Mouse (Mus musculus): ENCODE measurements at regions not wholly inside any gene's neighbourhood (a gene's known extent, or its start where the extent isn't known, plus 50 kb on each side); places are given as distances from the start of the nearest gene placed in this dataset.

GRCm38 (mm10) chr10:98485751-98486681, 428.2 kb upstream of the Atp2b1 start:
- no peak for DNase-seq

- peak; percentile 79 to 84 for DNase-seq
Observed at GRCm38 (mm10) chr10:98494354-98494753, 419.9 kb upstream of the Atp2b1 start.

GRCm38 (mm10) chr10:98496254-98496653, 418.0 kb upstream of the Atp2b1 start:
- no peak for DNase-seq

GRCm38 (mm10) chr10:98500315-98500714, 413.9 kb upstream of the Atp2b1 start:
- no peak for DNase-seq

- DNase-seq, result no peak
Observed at GRCm38 (mm10) chr10:98501566-98501965, 412.6 kb upstream of the Atp2b1 start.

GRCm38 (mm10) chr10:98504524-98504923, 409.7 kb upstream of the Atp2b1 start:
- no peak for DNase-seq

DNA sequence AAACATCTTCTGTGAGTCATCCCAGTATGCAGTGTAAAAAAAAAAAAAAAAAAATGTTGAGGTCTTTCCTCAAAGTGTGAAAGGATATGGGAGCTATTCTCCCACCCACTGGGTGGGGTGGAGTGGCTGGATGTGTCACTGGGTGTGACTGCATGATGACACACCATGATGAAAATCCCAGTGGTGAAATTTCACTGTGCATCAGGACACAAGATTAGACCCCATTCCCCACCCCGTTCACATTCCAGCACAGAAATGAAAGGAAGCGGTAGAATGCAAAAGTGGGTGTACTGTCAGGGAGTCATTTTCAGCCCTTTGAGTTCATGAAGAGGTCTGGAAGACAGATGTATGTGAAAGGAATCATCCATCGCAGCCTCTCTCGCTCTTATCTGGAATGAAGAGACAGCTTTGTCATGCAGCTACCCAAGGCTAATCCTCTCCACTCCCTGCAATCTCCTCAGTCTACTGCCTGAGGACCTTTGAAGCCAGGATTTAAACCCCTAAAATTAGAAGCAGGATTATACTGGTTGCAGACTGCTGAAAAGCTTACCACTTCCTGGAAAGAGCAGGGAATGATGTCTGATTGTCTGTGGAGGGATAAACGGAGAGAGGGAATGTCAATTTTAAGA, 405.6 kb upstream of the Atp2b1 start:
- DNase-seq, result no peak

DNA sequence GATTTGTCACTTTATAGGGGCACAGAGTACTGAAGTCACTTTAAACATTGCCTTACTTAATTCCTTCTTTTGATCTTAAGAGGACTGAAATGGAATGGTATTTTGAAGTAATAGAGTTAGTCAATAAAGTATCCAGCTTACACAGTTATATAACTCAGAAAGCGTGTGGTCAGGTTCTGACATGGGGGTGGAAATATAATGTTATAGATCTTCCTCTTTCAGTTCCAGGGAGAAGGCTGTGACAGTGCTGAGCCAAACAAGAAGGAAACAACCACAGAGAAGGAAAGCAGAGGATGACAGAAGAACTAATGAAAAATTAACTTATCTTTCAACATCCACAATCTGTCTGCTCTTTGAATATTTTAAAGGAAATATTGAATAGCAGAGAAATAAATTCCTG, 399.4 kb upstream of the Atp2b1 start:
- DNase-seq, result no peak

DNA sequence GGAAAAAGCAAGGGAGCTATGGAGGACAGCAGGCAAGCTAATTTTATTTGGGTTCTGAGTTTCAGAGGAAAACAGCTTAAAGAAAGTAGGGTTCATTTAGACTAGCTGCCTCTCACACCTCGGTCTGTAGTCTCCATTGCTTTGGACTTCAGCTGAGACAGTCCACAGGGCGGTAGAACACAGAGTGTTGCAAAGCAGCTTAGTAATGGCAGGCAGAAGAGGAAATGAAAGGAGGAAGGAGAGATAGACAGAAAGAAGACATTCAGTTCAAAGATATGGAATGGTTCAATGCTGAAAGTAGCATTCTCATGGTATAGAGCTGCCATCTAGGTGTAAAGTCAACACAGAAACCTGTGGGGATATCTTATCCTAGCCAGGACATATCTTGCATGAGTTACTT, 396.6 kb upstream of the Atp2b1 start:
- no peak for DNase-seq

DNA sequence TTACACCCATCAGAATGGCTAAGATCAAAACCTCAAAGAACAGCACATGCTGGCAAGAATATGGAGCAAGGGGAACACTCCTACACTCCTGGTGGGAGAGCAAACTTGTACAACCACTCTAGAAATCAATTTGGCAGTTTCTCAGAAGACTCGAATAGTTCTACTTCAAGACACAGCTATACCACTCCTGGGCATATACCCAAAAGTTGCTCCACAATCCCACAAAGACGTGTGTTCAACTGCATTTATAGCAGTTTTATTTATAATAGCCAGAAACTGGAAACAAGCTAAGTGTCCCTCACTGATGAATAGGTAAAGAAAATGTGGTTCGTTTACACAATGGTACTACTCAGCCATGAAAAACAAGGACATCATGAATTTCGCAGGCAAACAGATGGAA, 384.6 kb upstream of the Atp2b1 start:
- no peak for DNase-seq

- no peak for DNase-seq
Observed at GRCm38 (mm10) chr10:98531425-98531824, 382.8 kb upstream of the Atp2b1 start.

- DNase-seq, result no peak
Observed at GRCm38 (mm10) chr10:98538706-98539105, 375.5 kb upstream of the Atp2b1 start.

- DNase-seq, result no peak
Observed at GRCm38 (mm10) chr10:98541062-98541461, 373.1 kb upstream of the Atp2b1 start.

DNA sequence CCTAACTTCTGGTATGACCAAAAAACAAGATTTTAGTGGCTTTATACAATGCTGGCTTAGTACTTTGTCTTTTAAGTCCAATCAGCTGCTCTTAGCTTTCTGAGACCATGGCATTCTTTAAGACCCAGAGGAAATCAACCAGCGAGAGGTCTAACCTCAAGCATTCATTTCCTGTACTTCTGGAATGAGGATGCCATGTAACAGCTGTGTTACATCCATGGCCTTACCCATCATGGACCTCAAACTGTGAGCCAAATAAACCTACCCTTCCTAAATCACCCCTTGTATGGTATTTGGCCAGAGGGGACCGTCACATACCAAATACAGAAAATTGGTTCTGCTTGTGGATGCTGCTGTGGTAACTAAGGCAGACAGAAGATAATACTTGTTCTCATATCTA, 372.1 kb upstream of the Atp2b1 start:
- DNase-seq, result no peak

DNA sequence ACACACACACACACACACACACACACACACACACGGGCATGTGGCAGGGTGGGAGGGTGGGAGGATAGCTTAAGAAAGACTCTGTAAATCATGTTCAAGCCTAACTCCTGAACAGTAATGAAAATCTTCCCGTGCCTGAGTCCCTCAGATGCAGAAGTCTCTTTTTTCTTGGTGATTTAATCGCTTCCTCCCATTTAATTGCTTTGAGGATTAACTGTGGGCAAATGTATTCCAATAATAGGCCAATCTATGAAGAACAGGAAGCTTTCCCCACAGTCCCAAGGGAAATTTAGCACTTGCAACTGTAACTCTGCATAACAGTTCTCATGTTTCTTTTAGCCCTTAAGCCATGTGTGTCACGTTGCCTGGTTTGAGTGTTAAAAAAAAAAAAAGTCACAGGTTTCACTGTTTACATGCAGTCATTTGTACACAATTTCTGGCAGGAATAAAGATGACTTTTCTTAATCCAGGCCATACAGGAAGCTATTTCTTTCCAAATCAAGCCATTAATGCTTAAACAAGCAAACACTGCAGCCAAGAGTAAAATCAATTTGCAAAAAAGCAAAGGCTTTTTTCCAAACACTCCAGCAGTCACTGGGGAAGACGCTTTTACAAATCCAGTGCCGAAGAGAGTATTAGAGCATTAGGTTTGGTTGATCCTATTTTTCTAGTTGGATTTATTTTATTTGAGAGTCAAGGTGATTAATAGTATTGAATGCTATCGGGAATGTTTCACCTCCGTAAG, 370.8 kb upstream of the Atp2b1 start:
- DNase-seq, result no peak

DNA sequence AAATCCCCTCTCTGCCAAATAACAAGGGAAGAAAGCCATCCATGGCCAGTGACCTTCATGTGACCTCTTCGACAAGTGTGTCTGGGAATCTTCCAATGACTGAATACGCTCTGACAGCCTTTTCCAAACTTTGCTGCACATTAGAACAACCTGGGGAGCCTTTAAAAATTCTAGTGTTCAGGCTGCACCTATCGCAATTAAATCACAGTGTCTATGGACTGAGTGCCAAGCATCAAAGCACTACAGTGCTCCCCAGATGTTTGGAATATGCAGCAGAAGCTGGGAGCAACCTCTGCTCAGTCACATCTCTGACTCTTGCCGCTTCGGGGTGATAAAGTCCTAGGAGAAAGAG, 370.2 kb upstream of the Atp2b1 start:
- DNase-seq, result no peak

GRCm38 (mm10) chr10:98554575-98554974, 359.6 kb upstream of the Atp2b1 start:
- DNase-seq, result no peak

GRCm38 (mm10) chr10:98557470-98558060, 356.6 kb upstream of the Atp2b1 start:
- no peak for DNase-seq

DNA sequence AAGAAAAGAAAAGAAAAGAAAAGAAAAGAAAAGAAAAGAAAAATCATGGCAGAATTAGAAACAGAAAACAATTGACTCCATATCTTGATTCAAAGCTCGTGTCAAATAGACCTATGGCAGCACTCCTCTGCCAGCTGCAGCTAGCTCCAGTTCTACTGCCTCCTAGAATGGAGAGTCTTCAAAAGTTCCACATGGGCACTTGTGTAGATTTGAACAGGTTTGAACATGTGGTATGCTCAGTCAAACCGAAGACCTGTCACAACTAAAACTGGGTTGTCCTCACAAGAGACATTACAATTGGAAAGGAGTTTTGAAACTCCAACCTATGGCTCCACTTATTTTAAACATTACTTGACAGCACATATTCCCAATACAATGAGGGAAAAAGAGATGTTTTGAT, 355.6 kb upstream of the Atp2b1 start:
- no peak for DNase-seq

DNA sequence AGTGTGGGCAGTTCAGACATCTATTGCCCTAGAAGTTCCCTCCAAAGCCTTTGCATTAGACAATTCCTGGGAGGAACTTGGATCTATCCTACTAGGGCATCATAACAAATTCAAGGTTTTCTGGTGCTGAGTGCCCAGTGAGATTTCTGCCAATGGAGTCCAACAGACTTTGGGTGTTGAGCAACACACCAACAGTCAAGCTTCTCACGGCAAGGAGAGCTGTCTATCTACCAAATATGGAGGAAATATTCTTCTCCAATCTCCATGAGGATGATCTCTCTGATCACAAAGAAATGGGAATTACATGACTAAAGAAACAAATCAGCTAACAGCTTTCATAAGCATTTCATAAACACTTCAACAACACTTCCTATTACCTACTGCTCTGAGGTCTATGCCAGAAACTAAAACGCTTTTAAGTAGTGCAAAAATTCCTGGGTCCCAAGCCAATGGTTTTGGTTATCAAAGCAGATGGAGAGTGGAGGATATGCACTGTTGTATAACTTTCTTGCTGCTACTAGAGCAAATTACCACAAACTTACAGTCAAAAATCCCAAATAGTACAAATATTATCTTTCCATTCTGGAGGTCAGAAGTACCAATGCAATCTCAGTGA, 351.8 kb upstream of the Atp2b1 start:
- no peak for DNase-seq

DNA sequence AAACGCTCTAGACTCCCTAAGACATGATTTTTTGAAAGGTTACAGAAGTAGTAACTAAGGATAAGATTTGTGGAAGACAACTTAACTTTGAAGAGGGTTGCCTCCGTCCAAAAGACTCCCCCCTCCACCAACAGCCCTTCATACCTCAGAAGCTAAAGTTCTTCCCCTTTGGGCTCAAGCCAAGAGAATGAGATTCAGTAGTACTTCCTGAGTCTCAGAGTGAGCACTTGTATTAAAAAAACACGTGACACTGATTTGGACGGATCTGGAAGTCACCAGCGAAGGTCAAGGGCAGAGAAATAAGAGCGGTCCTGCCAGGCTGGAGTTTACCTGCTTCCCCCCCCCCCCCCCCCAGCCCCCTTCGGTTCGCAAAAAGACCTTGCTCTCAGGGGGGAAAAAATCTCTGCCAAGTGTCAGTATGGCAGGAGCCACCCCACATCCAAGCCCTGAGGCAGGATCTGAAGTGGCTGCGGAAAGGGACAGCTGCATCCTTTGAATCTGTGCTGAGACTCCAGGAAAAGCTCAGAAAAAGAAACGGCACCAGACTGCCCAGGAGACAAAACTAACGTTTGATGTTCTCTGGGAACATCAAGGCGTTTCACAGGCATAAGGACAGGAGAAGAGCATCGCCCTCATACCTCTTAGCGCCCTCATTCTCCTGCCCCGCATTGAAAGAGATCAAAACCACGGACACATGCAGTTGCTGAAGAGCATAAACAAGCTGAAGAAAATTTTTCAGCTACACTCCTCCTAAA, 341.2 kb upstream of the Atp2b1 start:
- DNase-seq, result peak in 1 of 2 experiments; percentile 39

GRCm38 (mm10) chr10:98577040-98577439, 337.2 kb upstream of the Atp2b1 start:
- no peak for DNase-seq

Measured in kidney, postnatal 25 days (tissue).